Mouse (Mus musculus) megakaryocyte, adult 5-6 weeks (primary cell): Measurements from ENCODE around the gene Adprh. TPM values are rescaled to one million over a fixed set of nuclear protein-coding genes. Genes with fewer than 3 reads are reported as not detected.

Experiments
- ATAC-seq: 2 replicates; pipeline ENCODE4 v1.8.0; 2016; ENCODE audit warnings: mild to moderate bottlenecking, inconsistent platforms; ENCODE audit not compliant: poor library complexity, severe bottlenecking
- total RNA-seq, 2 experiments: library from RNA; stranded (forward) in 1 of 2; stranded (reverse) in 1 of 2; fragments of 153-499, 151-499 nt in 1 of 2; fragments of 221-1000, 200-1000 nt in 1 of 2; gene quantifications; 2 replicates each; pipeline versions ENCODE4 v1.2.3 to v1.2.4; 2015 to 2017

The Adprh gene
- total RNA-seq, 2 experiments from 2014 or later = 19.2 to 30.9 TPM

DNA sequence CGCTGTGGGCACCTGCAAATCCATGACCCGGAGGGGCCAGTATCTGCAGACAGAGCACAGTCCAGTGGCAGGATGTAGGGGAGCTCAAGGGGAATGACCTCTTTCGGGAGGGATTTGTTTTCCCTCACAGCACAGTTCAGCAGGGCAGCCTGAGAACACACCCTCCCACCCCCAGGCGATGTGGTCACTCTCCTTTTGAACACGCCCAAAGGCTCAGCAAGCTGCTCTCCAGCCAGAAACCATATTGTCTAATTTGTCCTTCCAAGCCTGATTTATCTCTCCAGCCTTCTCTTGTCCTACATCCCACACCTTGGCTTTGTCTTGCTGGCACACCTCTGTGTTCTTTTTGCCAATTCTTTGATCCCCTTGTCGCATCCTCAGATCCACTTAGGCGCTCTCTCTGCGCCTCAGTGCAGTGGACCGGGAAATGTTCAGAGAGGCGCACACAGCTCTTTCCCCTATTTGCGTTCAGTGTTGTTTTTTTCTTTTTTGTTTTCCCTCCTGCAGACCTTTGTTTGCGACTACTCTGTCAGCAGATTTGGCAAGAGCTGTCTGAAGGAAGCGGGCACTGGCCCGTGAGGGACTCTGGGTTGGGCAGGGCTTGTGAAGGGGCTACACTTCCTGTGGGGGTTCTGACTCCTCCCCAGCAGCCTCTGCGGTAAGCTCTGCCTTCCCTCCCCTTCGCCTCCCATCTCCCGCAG is 52.8 kb downstream of the Adprh start:
- peak; percentile 33 for ATAC-seq

DNA sequence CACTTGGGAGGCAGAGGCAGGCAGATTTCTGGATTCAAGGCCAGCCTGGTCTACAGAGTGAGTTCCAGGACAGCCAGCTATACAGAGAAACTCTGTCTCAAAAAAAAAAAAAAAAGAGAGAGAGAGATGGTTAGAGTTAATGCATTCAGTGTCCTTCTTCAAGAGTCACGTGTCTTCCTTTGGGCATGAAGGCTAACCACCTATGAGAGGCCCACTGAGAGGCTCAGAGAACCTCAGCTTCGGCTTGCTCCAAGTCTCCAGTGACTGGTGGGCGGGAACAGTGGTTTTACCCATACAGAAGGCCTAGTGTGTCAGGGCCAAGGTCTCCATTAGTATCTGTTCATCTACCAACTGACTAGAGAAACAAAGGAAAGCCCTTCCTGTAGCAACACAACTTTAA is 53.4 kb downstream of the Adprh start:
- ATAC-seq = no peak

DNA sequence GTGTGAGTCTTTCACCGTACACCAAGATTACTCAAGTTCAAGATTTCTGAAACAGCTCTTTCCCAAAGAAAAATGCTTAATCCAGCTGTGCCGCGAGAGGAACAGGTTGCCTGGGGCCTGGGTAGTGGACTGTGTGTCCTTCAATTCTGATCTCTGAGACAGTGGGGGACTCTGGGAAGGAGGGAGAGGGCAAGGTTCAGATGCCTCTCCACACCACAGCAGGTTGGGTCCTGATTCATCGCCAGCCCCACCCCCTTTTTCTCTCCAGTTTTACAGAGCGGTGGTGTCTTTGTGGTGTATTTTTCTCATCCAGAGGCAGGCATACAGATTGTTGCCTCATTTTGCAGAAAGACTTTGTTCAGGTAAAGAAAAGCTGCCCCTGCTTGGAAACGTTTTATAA is 54.2 kb downstream of the Adprh start:
- ATAC-seq = no peak

DNA sequence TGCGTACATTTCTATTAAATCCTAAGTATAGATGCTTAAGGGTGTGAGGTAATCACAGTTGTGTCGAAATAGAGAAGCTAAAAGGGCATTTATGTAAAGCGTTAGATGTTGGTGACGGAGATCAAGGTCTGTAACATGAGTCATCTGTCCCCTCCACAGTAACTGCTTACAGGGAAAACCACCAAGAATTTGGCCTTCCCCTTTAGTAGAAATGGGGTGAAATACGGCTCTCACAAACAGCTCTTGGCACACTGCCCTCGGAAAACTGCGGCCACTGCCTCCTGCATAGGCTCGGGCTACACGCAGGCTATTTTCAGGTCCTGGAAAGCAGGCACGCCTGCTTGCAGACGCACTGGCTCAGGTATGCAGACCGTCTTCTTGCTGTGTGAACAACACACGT is 56.3 kb downstream of the Adprh start:
- ATAC-seq = peak; percentile 68

DNA sequence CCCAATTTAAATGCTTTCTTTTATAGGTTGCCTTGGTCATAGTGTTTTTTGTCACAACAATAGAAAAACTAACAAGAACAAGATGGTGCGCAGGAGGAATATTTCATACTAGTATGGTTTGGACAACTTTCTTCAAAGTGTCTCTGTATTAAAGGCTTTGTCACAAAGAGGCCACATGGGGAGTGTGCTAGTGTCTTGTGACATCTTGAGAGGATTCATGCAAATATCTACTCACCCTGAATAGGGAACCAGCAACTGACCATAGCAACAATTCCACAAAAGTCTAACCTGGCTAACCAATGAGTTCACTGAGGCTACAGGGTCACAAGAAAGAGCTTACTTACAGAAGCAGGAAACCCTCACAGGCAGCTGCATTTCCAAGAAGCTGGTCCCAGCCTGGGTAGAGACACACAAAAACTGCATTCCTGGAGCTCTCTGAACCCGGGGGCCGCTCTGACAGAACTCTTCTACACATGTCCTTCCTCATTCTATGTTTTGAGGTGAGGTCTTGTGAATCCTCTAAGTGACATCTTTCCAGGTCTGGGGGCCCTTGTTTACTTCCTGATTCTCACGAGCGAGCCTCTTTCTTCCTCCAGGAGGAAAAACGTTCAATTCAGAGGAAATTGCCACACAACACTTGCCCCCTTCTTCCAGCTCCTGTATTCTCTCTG is 57.3 kb downstream of the Adprh start:
- peak; percentile 29 for ATAC-seq

DNA sequence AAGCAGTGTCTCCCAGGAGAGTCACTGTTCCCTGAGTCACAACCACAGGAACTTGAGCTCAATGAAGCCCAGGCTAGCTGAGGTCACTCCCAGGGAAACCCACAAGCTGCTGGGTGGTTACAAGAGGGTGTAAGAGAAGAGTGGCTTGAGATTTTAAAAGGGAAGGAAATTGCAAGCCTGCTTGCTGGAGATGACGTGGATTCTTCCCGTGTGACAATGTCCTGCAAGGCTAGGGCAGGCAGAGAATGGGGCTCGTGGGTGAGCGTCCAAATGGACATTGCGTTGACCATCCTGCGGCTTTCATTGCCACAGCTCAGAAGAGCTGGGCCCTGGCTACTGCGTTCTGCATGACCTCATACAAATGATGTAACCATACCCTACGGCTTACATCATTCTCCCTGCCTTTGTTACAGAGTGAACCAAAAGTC is 58.3 kb downstream of the Adprh start:
- peak; percentile 69 for ATAC-seq

Other genes with a start within 250 kb of the Adprh start
- gene Nr1i2, start 157.9 kb downstream of the Adprh start, total RNA-seq (2015) = not detected in 2 replicates
- not detected in 2 replicates for gene Nr1i2, start 157.9 kb downstream of the Adprh start, total RNA-seq (2017)
- not detected in 2 replicates for gene Maats1, start 110.6 kb downstream of the Adprh start, total RNA-seq (2015)
- not detected in 2 replicates for gene Maats1, start 110.6 kb downstream of the Adprh start, total RNA-seq (2017)
- gene Cox17, start 105.7 kb downstream of the Adprh start, total RNA-seq (2015) = 89.3 and 106 TPM in 2 replicates
- gene Cox17, start 105.7 kb downstream of the Adprh start, total RNA-seq (2017) = 210 and 268 TPM in 2 replicates
- gene Gm21987, start 105.7 kb downstream of the Adprh start, total RNA-seq (2015) = not detected in 2 replicates
- gene Gm21987, start 105.7 kb downstream of the Adprh start, total RNA-seq (2017) = not detected in 2 replicates
- 0.38 and 3.9 TPM in 2 replicates for gene Popdc2, start 90.5 kb downstream of the Adprh start, total RNA-seq (2015)
- 1.8 TPM in 1 of 2 replicates, not detected in the other for gene Popdc2, start 90.5 kb downstream of the Adprh start, total RNA-seq (2017)
- 0.38 TPM in 1 of 2 replicates, not detected in the other for gene Pla1a, start 19.6 kb downstream of the Adprh start, total RNA-seq (2015)
- gene Pla1a, start 19.6 kb downstream of the Adprh start, total RNA-seq (2017) = not detected in 2 replicates
- 6.5 and 10.4 TPM in 2 replicates for gene Cd80, start 2.9 kb upstream of the Adprh start, total RNA-seq (2015)
- gene Cd80, start 2.9 kb upstream of the Adprh start, total RNA-seq (2017) = 3.0 and 4.0 TPM in 2 replicates
- gene Timmdc1, start 70.0 kb upstream of the Adprh start, total RNA-seq (2015) = 5.3 and 9.3 TPM in 2 replicates
- gene Timmdc1, start 70.0 kb upstream of the Adprh start, total RNA-seq (2017) = 19.0 and 19.9 TPM in 2 replicates
- gene Poglut1, start 97.6 kb upstream of the Adprh start, total RNA-seq (2015) = 25.0 and 29.4 TPM in 2 replicates
- 13.5 and 15.4 TPM in 2 replicates for gene Poglut1, start 97.6 kb upstream of the Adprh start, total RNA-seq (2017)
- gene Tmem39a, start 106.0 kb upstream of the Adprh start, total RNA-seq (2015) = 67.1 and 67.2 TPM in 2 replicates
- gene Tmem39a, start 106.0 kb upstream of the Adprh start, total RNA-seq (2017) = 32.1 and 32.5 TPM in 2 replicates